Mouse (Mus musculus) liver, embryonic 15.5 days (tissue): ENCODE measurements around the gene Fam178b. TPM values are rescaled to one million over a fixed set of nuclear protein-coding genes. Genes with fewer than 3 reads are reported as not detected.
A peak's percentile ranks its signal among the peaks of the same experiment; 100 is the strongest.

ENCODE experiments used
- ATAC-seq: fragments of 200-750 bp; cut with Nextera tagmentation; 2 replicates; pipeline ENCODE4 v1.8.0; 2017; ENCODE audit warnings: moderate number of reproducible peaks, mild to moderate bottlenecking, moderate library complexity; ENCODE audit not compliant: insufficient read depth
- H3K27ac ChIP-seq: fragments of 300-500 bp; sonication (generic); replicated peaks from 2 replicates; pipeline ENCODE4 v1.5.1; 2015; ENCODE audit warnings: mild to moderate bottlenecking, inconsistent platforms
- H3K27me3 ChIP-seq: fragments of 300-500 bp; sonication (generic); 2 replicates; pipeline ENCODE4 v1.6.1; 2015; ENCODE audit warnings: mild to moderate bottlenecking, inconsistent platforms
- H3K36me3 ChIP-seq: fragments of 300-500 bp; sonication (generic); replicated peaks from 2 replicates; pipeline ENCODE4 v1.6.1; 2015; ENCODE audit warnings: moderate library complexity, mild to moderate bottlenecking, inconsistent platforms
- H3K4me1 ChIP-seq: fragments of 300-500 bp; sonication (generic); replicated peaks from 2 replicates; pipeline ENCODE4 v1.6.1; 2015; ENCODE audit warnings: inconsistent platforms
- H3K4me2 ChIP-seq: fragments of 300-500 bp; sonication (generic); 2 replicates; pipeline ENCODE4 v1.6.1; 2015; ENCODE audit warnings: moderate library complexity, mild to moderate bottlenecking, inconsistent platforms
- H3K4me3 ChIP-seq: fragments of 300-500 bp; sonication (generic); replicated peaks from 2 replicates; pipeline ENCODE4 v1.5.1; 2015; ENCODE audit warnings: mild to moderate bottlenecking, inconsistent platforms
- H3K9ac ChIP-seq: fragments of 300-500 bp; sonication (generic); 2 replicates; pipeline ENCODE4 v1.6.1; 2015; ENCODE audit warnings: moderate library complexity, mild to moderate bottlenecking, inconsistent platforms
- H3K9me3 ChIP-seq: fragments of 300-500 bp; sonication (generic); replicated peaks from 2 replicates; pipeline ENCODE4 v1.6.1; 2016; ENCODE audit warnings: inconsistent platforms
- WGBS: fragments of 180-500 bp; shearing (Covaris S2); methylation state at CpG from one replicate; pipeline ENCODE4 v1.1.7; 2015; ENCODE audit warnings: mixed read lengths; ENCODE audit not compliant: insufficient replicate concordance; 5-methylcytosine and 5-hydroxymethylcytosine counted together
- polyA plus RNA-seq: library from polyadenylated mRNA; unstranded; fragments of >200 nt; fragmentation: Nextera tagmentation; extraction: Ambion mirVana; gene quantifications from 2 replicates; pipeline ENCODE4 v1.2.1, GENCODE M21; 2015

The Fam178b gene
- polyA plus RNA-seq, 1 experiment from 2014 or later, result 0.15 TPM

GRCm38 (mm10) chr1:36529875-36530274 lies 153.1 kb downstream of the Fam178b start:
- Histone ChIP-seq H3K36me3 (peaks cover 15% of the 10 kb centered on the region), H3K4me2 (no peak overlapping the region), H3K9ac (no peak overlapping the region), H3K27ac (no peak overlapping the region), H3K4me1 (peaks cover 15% of the 10 kb centered on the region), H3K9me3 (no peaks in the 10 kb centered on the region), H3K27me3 (no peaks in the 10 kb centered on the region), H3K4me3 (no peak overlapping the region)
- no peak for ATAC-seq
- WGBS, result 79% methylated on average over 4 of the region's 4 CpGs

- ATAC-seq, result no peak
- Histone ChIP-seq H3K4me1 (peaks cover 15% of the 10 kb centered on the region), H3K36me3 (peaks cover 18% of the 10 kb centered on the region), H3K9ac (no peak overlapping the region), H3K27ac (no peak overlapping the region), H3K9me3 (no peaks in the 10 kb centered on the region), H3K4me3 (no peak overlapping the region), H3K27me3 (no peaks in the 10 kb centered on the region), H3K4me2 (no peak overlapping the region)
- 76% methylated on average over 4 of the region's 4 CpGs for WGBS
These were observed 153.7 kb downstream of the Fam178b start for GRCm38 (mm10) chr1:36529274-36529673.

- no peak overlapping the region for H3K4me3 ChIP-seq
- WGBS, result 36% methylated on average over 1 of the region's 1 CpGs
- H3K4me2 ChIP-seq, result no peak overlapping the region
- H3K27me3 ChIP-seq, result no peaks in the 10 kb centered on the region
- no peak overlapping the region for H3K9ac ChIP-seq
- peaks cover 15% of the 10 kb centered on the region for H3K4me1 ChIP-seq
- peaks cover 25% of the 10 kb centered on the region for H3K36me3 ChIP-seq
- no peak for ATAC-seq
- no peak overlapping the region for H3K27ac ChIP-seq
- H3K9me3 ChIP-seq, result no peaks in the 10 kb centered on the region
These were observed 154.6 kb downstream of the Fam178b start for GRCm38 (mm10) chr1:36528351-36528750.

GRCm38 (mm10) chr1:36526903-36527302 lies 156.1 kb downstream of the Fam178b start:
- Histone ChIP-seq H3K4me2 (no peak overlapping the region), H3K4me1 (peaks cover 15% of the 10 kb centered on the region), H3K4me3 (no peak overlapping the region), H3K36me3 (peaks cover 40% of the 10 kb centered on the region), H3K27ac (no peak overlapping the region), H3K9ac (no peak overlapping the region), H3K27me3 (no peaks in the 10 kb centered on the region), H3K9me3 (no peaks in the 10 kb centered on the region)
- 81% methylated on average over 10 of the region's 10 CpGs for WGBS
- no peak for ATAC-seq

- Histone ChIP-seq H3K27ac (no peak overlapping the region), H3K4me3 (no peak overlapping the region), H3K9me3 (no peaks in the 10 kb centered on the region), H3K36me3 (peaks cover 51% of the 10 kb centered on the region), H3K9ac (no peak overlapping the region), H3K4me2 (no peak overlapping the region), H3K27me3 (no peaks in the 10 kb centered on the region), H3K4me1 (peaks cover 15% of the 10 kb centered on the region)
- no peak for ATAC-seq
- 81% methylated on average over 12 of the region's 12 CpGs for WGBS
These were observed 157.2 kb downstream of the Fam178b start for GRCm38 (mm10) chr1:36525774-36526173.

- H3K27ac ChIP-seq, result no peak overlapping the region
- no peak overlapping the region for H3K4me3 ChIP-seq
- no peak overlapping the region for H3K4me2 ChIP-seq
- H3K9ac ChIP-seq, result no peak overlapping the region
- H3K9me3 ChIP-seq, result no peaks in the 10 kb centered on the region
- H3K4me1 ChIP-seq, result peaks cover 15% of the 10 kb centered on the region
- H3K36me3 ChIP-seq, result peaks cover 64% of the 10 kb centered on the region
- WGBS, result 82% methylated on average over 5 of the region's 5 CpGs
- no peaks in the 10 kb centered on the region for H3K27me3 ChIP-seq
- ATAC-seq, result no peak
These were observed 158.9 kb downstream of the Fam178b start for GRCm38 (mm10) chr1:36524058-36524457.

- peaks cover 70% of the 10 kb centered on the region for H3K36me3 ChIP-seq
- no peak overlapping the region for H3K4me2 ChIP-seq
- no peaks in the 10 kb centered on the region for H3K27me3 ChIP-seq
- ATAC-seq, result no peak
- H3K9me3 ChIP-seq, result no peaks in the 10 kb centered on the region
- no peak overlapping the region for H3K27ac ChIP-seq
- no peak overlapping the region for H3K4me3 ChIP-seq
- peaks cover 15% of the 10 kb centered on the region for H3K4me1 ChIP-seq
- WGBS, result 79% methylated on average over 9 of the region's 9 CpGs
- H3K9ac ChIP-seq, result no peak overlapping the region
These were observed 159.5 kb downstream of the Fam178b start for GRCm38 (mm10) chr1:36523332-36524013.

- 85% methylated on average over 7 of the region's 7 CpGs for WGBS
- no peaks in the 10 kb centered on the region for H3K27me3 ChIP-seq
- peaks cover 75% of the 10 kb centered on the region for H3K36me3 ChIP-seq
- no peak overlapping the region for H3K4me2 ChIP-seq
- no peaks in the 10 kb centered on the region for H3K9me3 ChIP-seq
- H3K27ac ChIP-seq, result no peak overlapping the region
- H3K4me3 ChIP-seq, result no peak overlapping the region
- no peak overlapping the region for H3K9ac ChIP-seq
- no peak for ATAC-seq
- peaks cover 10% of the 10 kb centered on the region; the same call in 1 of the 2 replicates for H3K4me1 ChIP-seq
These were observed 160.8 kb downstream of the Fam178b start for GRCm38 (mm10) chr1:36522210-36522609.

GRCm38 (mm10) chr1:36519626-36520025 lies 163.4 kb downstream of the Fam178b start:
- Histone ChIP-seq H3K4me1 (peaks cover 4% of the 10 kb centered on the region), H3K9ac (no peak overlapping the region), H3K27ac (no peak overlapping the region), H3K4me2 (no peak overlapping the region), H3K9me3 (no peaks in the 10 kb centered on the region), H3K4me3 (no peak overlapping the region), H3K27me3 (no peaks in the 10 kb centered on the region), H3K36me3 (peaks cover 68% of the 10 kb centered on the region)
- 69% methylated on average over 11 of the region's 11 CpGs for whole genome bisulfite sequencing
- no peak for ATAC-seq

- Histone ChIP-seq H3K9ac (no peak overlapping the region), H3K9me3 (no peaks in the 10 kb centered on the region), H3K4me3 (no peak overlapping the region), H3K4me1 (peaks cover 17% of the 10 kb centered on the region), H3K4me2 (no peak overlapping the region), H3K27me3 (no peaks in the 10 kb centered on the region), H3K27ac (no peak overlapping the region), H3K36me3 (peaks cover 59% of the 10 kb centered on the region)
- no peak for ATAC-seq
- WGBS, result 65% methylated on average over 3 of the region's 3 CpGs
These were observed 164.7 kb downstream of the Fam178b start for GRCm38 (mm10) chr1:36518259-36518658.

GRCm38 (mm10) chr1:36513718-36514117 lies 169.3 kb downstream of the Fam178b start:
- no peak overlapping the region for H3K27ac ChIP-seq
- peaks cover 18% of the 10 kb centered on the region for H3K36me3 ChIP-seq
- H3K27me3 ChIP-seq, result no peaks in the 10 kb centered on the region
- no peak for ATAC-seq
- peak overlapping the region; percentile 96 for H3K4me3 ChIP-seq
- WGBS, result 67% methylated on average over 2 of the region's 2 CpGs
- peaks cover 30% of the 10 kb centered on the region for H3K4me1 ChIP-seq
- no peak overlapping the region for H3K9ac ChIP-seq
- no peaks in the 10 kb centered on the region for H3K9me3 ChIP-seq
- peak overlapping the region; percentile 96 for H3K4me2 ChIP-seq

GRCm38 (mm10) chr1:36513310-36513709 lies 169.7 kb downstream of the Fam178b start:
- Histone ChIP-seq H3K4me3 (peak overlapping the region; percentile 96), H3K27ac (no peak overlapping the region), H3K4me2 (peak overlapping the region; percentile 96), H3K4me1 (peaks cover 30% of the 10 kb centered on the region), H3K9me3 (no peaks in the 10 kb centered on the region), H3K36me3 (peaks cover 14% of the 10 kb centered on the region; the same call in 1 of the 2 replicates), H3K27me3 (no peaks in the 10 kb centered on the region), H3K9ac (peak overlapping the region; percentile 85; the same call in 1 of the 2 replicates)
- 22% methylated on average over 1 of the region's 1 CpGs for WGBS
- ATAC-seq, result no peak
